Mouse (Mus musculus) liver, embryonic 15.5 days (tissue): ENCODE results near the gene E130116L18Rik. TPM values are rescaled to one million over a fixed set of nuclear protein-coding genes. Genes with fewer than 3 reads are reported as not detected.
"Not testable (repeated sequence)": the region's sequence is repeated elsewhere in the genome, so short reads cannot be mapped to it uniquely, and the experiment has no call there.

Experiments used
- ATAC-seq: fragments of 200-750 bp; cut with Nextera tagmentation; 2 replicates; pipeline ENCODE4 v1.8.0; 2017; ENCODE audit warnings: moderate number of reproducible peaks, mild to moderate bottlenecking, moderate library complexity; ENCODE audit not compliant: insufficient read depth
- H3K27ac ChIP-seq: fragments of 300-500 bp; sonication (generic); replicated peaks from 2 replicates; pipeline ENCODE4 v1.5.1; 2015; ENCODE audit warnings: mild to moderate bottlenecking, inconsistent platforms
- H3K27me3 ChIP-seq: fragments of 300-500 bp; sonication (generic); 2 replicates; pipeline ENCODE4 v1.6.1; 2015; ENCODE audit warnings: mild to moderate bottlenecking, inconsistent platforms
- H3K36me3 ChIP-seq: fragments of 300-500 bp; sonication (generic); replicated peaks from 2 replicates; pipeline ENCODE4 v1.6.1; 2015; ENCODE audit warnings: moderate library complexity, mild to moderate bottlenecking, inconsistent platforms
- H3K4me1 ChIP-seq: fragments of 300-500 bp; sonication (generic); replicated peaks from 2 replicates; pipeline ENCODE4 v1.6.1; 2015; ENCODE audit warnings: inconsistent platforms
- H3K4me2 ChIP-seq: fragments of 300-500 bp; sonication (generic); 2 replicates; pipeline ENCODE4 v1.6.1; 2015; ENCODE audit warnings: moderate library complexity, mild to moderate bottlenecking, inconsistent platforms
- H3K4me3 ChIP-seq: fragments of 300-500 bp; sonication (generic); replicated peaks from 2 replicates; pipeline ENCODE4 v1.5.1; 2015; ENCODE audit warnings: mild to moderate bottlenecking, inconsistent platforms
- H3K9ac ChIP-seq: fragments of 300-500 bp; sonication (generic); 2 replicates; pipeline ENCODE4 v1.6.1; 2015; ENCODE audit warnings: moderate library complexity, mild to moderate bottlenecking, inconsistent platforms
- H3K9me3 ChIP-seq: fragments of 300-500 bp; sonication (generic); replicated peaks from 2 replicates; pipeline ENCODE4 v1.6.1; 2016; ENCODE audit warnings: inconsistent platforms
- WGBS: fragments of 180-500 bp; shearing (Covaris S2); methylation state at CpG from one replicate; pipeline ENCODE4 v1.1.7; 2015; ENCODE audit warnings: mixed read lengths; ENCODE audit not compliant: insufficient replicate concordance; 5-methylcytosine and 5-hydroxymethylcytosine counted together
- polyA plus RNA-seq: library from polyadenylated mRNA; unstranded; fragments of >200 nt; fragmentation: Nextera tagmentation; extraction: Ambion mirVana; gene quantifications from 2 replicates; pipeline ENCODE4 v1.2.1, GENCODE M21; 2015

E130116L18Rik gene
- polyA plus RNA-seq, 1 experiment from 2014 or later: not detected

- H3K9ac ChIP-seq: no peak within 1 kb of the TSS
- H3K27me3 ChIP-seq: no peaks in the 10 kb centered on the region
- ATAC-seq: no peak
- no peaks in the 10 kb centered on the region for H3K36me3 ChIP-seq
- no peaks in the 10 kb centered on the region for H3K9me3 ChIP-seq
- H3K4me1 ChIP-seq: no peaks in the 10 kb centered on the region
- H3K27ac ChIP-seq: no peak within 1 kb of the TSS
- H3K4me3 ChIP-seq: no peak within 1 kb of the TSS
- no peak within 1 kb of the TSS for H3K4me2 ChIP-seq
- 63% methylated on average over 1 of the region's 1 CpGs for WGBS
Observed at GRCm38 (mm10) chr5:25181004-25181531, 41.9 kb downstream of the E130116L18Rik start, which contains the start of gene Galntl5. Gene Galntl5, plus strand, starts transcription at chr5:25181460.

GRCm38 (mm10) chr5:25179936-25180488, 42.9 kb downstream of the E130116L18Rik start:
- Histone ChIP-seq H3K27ac (no peak overlapping the region), H3K4me1 (no peaks in the 10 kb centered on the region), H3K27me3 (no peaks in the 10 kb centered on the region), H3K9ac (no peak overlapping the region), H3K9me3 (no peaks in the 10 kb centered on the region), H3K36me3 (no peaks in the 10 kb centered on the region), H3K4me2 (no peak overlapping the region), H3K4me3 (no peak overlapping the region)
- 67% methylated on average over 3 of the region's 3 CpGs for WGBS
- ATAC-seq: no peak

DNA sequence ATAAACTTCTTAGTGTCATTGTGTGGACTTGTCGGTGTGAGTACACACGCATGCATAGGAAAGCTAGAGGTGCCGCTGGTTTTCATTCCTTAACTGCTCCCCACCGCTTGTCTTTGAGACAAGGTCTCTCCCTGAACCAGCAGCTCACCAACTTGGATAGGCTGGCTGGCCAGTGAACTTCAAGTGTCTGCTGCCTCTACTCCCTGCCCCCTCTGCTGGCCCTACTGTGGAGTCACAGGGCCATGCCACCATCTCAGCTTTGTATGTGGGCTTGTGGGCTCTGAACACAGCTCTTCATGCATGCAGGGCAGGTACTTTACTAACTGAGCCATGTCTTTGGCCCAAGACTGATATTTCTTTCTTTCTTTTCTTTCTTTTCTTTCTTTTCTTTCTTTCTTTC, 43.7 kb downstream of the E130116L18Rik start:
- Histone ChIP-seq H3K27me3 (no peaks in the 10 kb centered on the region), H3K36me3 (no peaks in the 10 kb centered on the region), H3K9ac (no peak overlapping the region), H3K4me1 (no peaks in the 10 kb centered on the region), H3K27ac (no peak overlapping the region), H3K9me3 (no peaks in the 10 kb centered on the region), H3K4me3 (no peak overlapping the region), H3K4me2 (no peak overlapping the region)
- 82% methylated on average over 4 of the region's 4 CpGs for WGBS
- no peak for ATAC-seq

GRCm38 (mm10) chr5:25178543-25178942, 44.4 kb downstream of the E130116L18Rik start:
- not testable (repeated sequence) for H3K9ac ChIP-seq, H3K4me1 ChIP-seq, H3K4me3 ChIP-seq, H3K9me3 ChIP-seq, H3K27ac ChIP-seq, H3K4me2 ChIP-seq, H3K36me3 ChIP-seq, ATAC-seq, H3K27me3 ChIP-seq
- WGBS: 87% methylated on average over 4 of the region's 4 CpGs

GRCm38 (mm10) chr5:25177937-25178336, 45.0 kb downstream of the E130116L18Rik start:
- not testable (repeated sequence) for H3K27me3 ChIP-seq, H3K9ac ChIP-seq, ATAC-seq, H3K4me1 ChIP-seq, H3K27ac ChIP-seq, H3K9me3 ChIP-seq, H3K36me3 ChIP-seq, H3K4me2 ChIP-seq, H3K4me3 ChIP-seq
- 68% methylated on average over 5 of the region's 5 CpGs for WGBS

Other genes with a start within 250 kb of the E130116L18Rik start
- 3.6 and 3.9 TPM in 2 replicates for gene Prkag2, start 122.5 kb downstream of the E130116L18Rik start, polyA plus RNA-seq
- not detected in 2 replicates for gene Galntl5, start 41.7 kb downstream of the E130116L18Rik start, polyA plus RNA-seq
- 10.7 and 14.0 TPM in 2 replicates for gene Galnt11, start 1.2 kb downstream of the E130116L18Rik start, polyA plus RNA-seq